8 mouse cellular contexts compared by ENCODE assay signal in genomic region chr7:69217871-69218270, GRCm38 (mm10).
DNase-seq lines count a peak whose midpoint lies in the region; ATAC-seq and TF ChIP-seq lines count a peak whose summit lies in the region.
"Had no signal": no experiment of that assay in that cellular context is flagged by ENCODE, and none has a peak within 500 bp of the region (broad histone marks: within the 10 kb centered on the region; RNA-seq: fewer than 3 reads in every experiment).

No protein-coding gene starts in this region.

- 40% methylated on average over 6 of the region's 6 CpGs for WGBS in midbrain, embryonic 13.5 days
- 73% methylated on average over 6 of the region's 6 CpGs for WGBS in midbrain, embryonic 11.5 days
- 29% methylated on average over 6 of the region's 6 CpGs for WGBS in hindbrain, embryonic 13.5 days
- 60% methylated on average over 6 of the region's 6 CpGs for WGBS in liver, postnatal 0 days (ENCODE audit: insufficient replicate concordance)

- no peak overlapping the region for H3K4me2 ChIP-seq in midbrain, embryonic 13.5 days (replicated peaks)
- no peak overlapping the region for H3K4me2 ChIP-seq in midbrain, embryonic 11.5 days
- H3K4me2 ChIP-seq in hindbrain, embryonic 13.5 days: no peak overlapping the region
- H3K4me2 ChIP-seq in liver, postnatal 0 days (ENCODE audit: low read depth, low read length): no peak overlapping the region

- TF ChIP-seq EP300 in liver, postnatal 0 days (IDR thresholded peaks at IDR 0.05; ENCODE audit: low read depth): no peak

- intact Hi-C loops in left cerebral cortex, postnatal 14 days (cut with DNase I): no loop called here
- intact Hi-C loops in gastrocnemius, adult 2 months (cut with DNase I): no loop called here

- no peak overlapping the region for H3K9ac ChIP-seq in midbrain, embryonic 13.5 days (replicated peaks)
- no peak overlapping the region for H3K9ac ChIP-seq in midbrain, embryonic 11.5 days (ENCODE audit: low read length)
- H3K9ac ChIP-seq in hindbrain, embryonic 13.5 days: no peak overlapping the region
- H3K9ac ChIP-seq in liver, postnatal 0 days (replicated peaks): no peak overlapping the region

- no peaks in the 10 kb centered on the region for H3K36me3 ChIP-seq in midbrain, embryonic 13.5 days
- no peaks in the 10 kb centered on the region for H3K36me3 ChIP-seq in midbrain, embryonic 11.5 days (ENCODE audit: control insufficient read depth, insufficient read depth, low read length)
- no peaks in the 10 kb centered on the region for H3K36me3 ChIP-seq in hindbrain, embryonic 13.5 days
- H3K36me3 ChIP-seq in liver, postnatal 0 days (replicated peaks; ENCODE audit: insufficient read depth, low read length): no peaks in the 10 kb centered on the region

- no peaks in the 10 kb centered on the region for H3K9me3 ChIP-seq in midbrain, embryonic 13.5 days
- H3K9me3 ChIP-seq in midbrain, embryonic 11.5 days (ENCODE audit: control insufficient read depth, low read length): no peaks in the 10 kb centered on the region
- no peaks in the 10 kb centered on the region for H3K9me3 ChIP-seq in hindbrain, embryonic 13.5 days
- no peaks in the 10 kb centered on the region for H3K9me3 ChIP-seq in liver, postnatal 0 days (ENCODE audit: low read length)

- H3K4me3 ChIP-seq in midbrain, embryonic 13.5 days (replicated peaks): no peak overlapping the region
- no peak overlapping the region for H3K4me3 ChIP-seq in midbrain, embryonic 11.5 days (ENCODE audit: low read depth, low read length)
- no peak overlapping the region for H3K4me3 ChIP-seq in hindbrain, embryonic 13.5 days
- H3K4me3 ChIP-seq in gastrocnemius, adult 2 months: no peak overlapping the region
- no peak overlapping the region for H3K4me3 ChIP-seq in liver, postnatal 0 days (ENCODE audit: low read depth, low read length)

- DNase-seq in midbrain, embryonic 11.5 days (ENCODE audit: low spot score, missing footprints): no peak
- peak; percentile 18 to 22 for DNase-seq in left cerebral cortex, postnatal 14 days (ENCODE audit: low spot score in 2 of 2)
- peak; percentile 24 for DNase-seq in telencephalon, adult 2 months (ENCODE audit: low read depth, low spot score)
- DNase-seq in gastrocnemius, adult 2 months: no peak
- no peak for DNase-seq in liver, postnatal 0 days
- DNase-seq: cerebellum, adult 11 months had no signal

- H3K27me3 ChIP-seq in midbrain, embryonic 13.5 days: no peaks in the 10 kb centered on the region
- H3K27me3 ChIP-seq in midbrain, embryonic 11.5 days (ENCODE audit: control insufficient read depth, insufficient read depth, low read length): no peaks in the 10 kb centered on the region
- H3K27me3 ChIP-seq in hindbrain, embryonic 13.5 days: no peaks in the 10 kb centered on the region
- H3K27me3 ChIP-seq in liver, postnatal 0 days (ENCODE audit: insufficient read depth, low read length): no peaks in the 10 kb centered on the region

- no peak overlapping the region for H3K27ac ChIP-seq in midbrain, embryonic 13.5 days
- H3K27ac ChIP-seq in midbrain, embryonic 11.5 days (ENCODE audit: low read depth, low read length): no peak overlapping the region
- H3K27ac ChIP-seq in hindbrain, embryonic 13.5 days: no peak overlapping the region
- H3K27ac ChIP-seq in gastrocnemius, adult 2 months: no peak overlapping the region
- no peak overlapping the region for H3K27ac ChIP-seq in liver, postnatal 0 days (ENCODE audit: low read depth)

- no peak for TF ChIP-seq CTCF in gastrocnemius, adult 2 months (IDR thresholded peaks at IDR 0.05)
- TF ChIP-seq CTCF in liver, postnatal 0 days (IDR thresholded peaks at IDR 0.05; ENCODE audit: low read depth): no peak

- peak; percentile 91 for ATAC-seq in midbrain, embryonic 13.5 days
- no peak for ATAC-seq in midbrain, embryonic 11.5 days (ENCODE audit: low FRiP score)
- ATAC-seq in hindbrain, embryonic 13.5 days (ENCODE audit: low FRiP score): peak; percentile 90
- no peak for ATAC-seq in liver, postnatal 0 days

- 0 out of 2 replicates have a peak, but pooled peaks cover 7% of the 10 kb centered on the region for H3K4me1 ChIP-seq in midbrain, embryonic 13.5 days (replicated peaks)
- H3K4me1 ChIP-seq in midbrain, embryonic 11.5 days (ENCODE audit: control insufficient read depth, insufficient read depth, low read length): no peaks in the 10 kb centered on the region
- 0 out of 2 replicates have a peak, but pooled peaks cover 6% of the 10 kb centered on the region for H3K4me1 ChIP-seq in hindbrain, embryonic 13.5 days (replicated peaks)
- H3K4me1 ChIP-seq in liver, postnatal 0 days (ENCODE audit: insufficient read depth): no peaks in the 10 kb centered on the region

Comparison
In these comparisons a context has a peak if more than half of its experiments do, and no peak if none do; other contexts are left out.
1. ATAC-seq: peak in midbrain, embryonic 13.5 days (single experiment) and hindbrain, embryonic 13.5 days (single experiment); none in midbrain, embryonic 11.5 days (single experiment) and liver, postnatal 0 days (single experiment).
2. DNase-seq: peak in left cerebral cortex, postnatal 14 days (2 of 2) and telencephalon, adult 2 months (single experiment); none in midbrain, embryonic 11.5 days (single experiment), gastrocnemius, adult 2 months (single experiment) and liver, postnatal 0 days (single experiment).